Mouse (Mus musculus) cerebellum, adult 8-10 months (tissue): ENCODE data around the gene Dscaml1.

Experiments
- DNase-seq: peaks from one replicate; pipeline ENCODE4 v3.0.0; 2022

Dscaml1 gene

GRCm38 (mm10) chr9:45787547-45787946, 361.1 kb downstream of the Dscaml1 start:
- DNase-seq: no peak

- no peak for DNase-seq
These were observed 362.0 kb downstream of the Dscaml1 start for GRCm38 (mm10) chr9:45788405-45788804.

GRCm38 (mm10) chr9:45791456-45792142, 365.2 kb downstream of the Dscaml1 start:
- DNase-seq: no peak

GRCm38 (mm10) chr9:45792235-45792634, 365.8 kb downstream of the Dscaml1 start:
- DNase-seq: no peak

- no peak for DNase-seq
These were observed 367.3 kb downstream of the Dscaml1 start for GRCm38 (mm10) chr9:45793697-45794096.

GRCm38 (mm10) chr9:45795722-45796121, 369.3 kb downstream of the Dscaml1 start:
- DNase-seq: no peak

GRCm38 (mm10) chr9:45797271-45797670, 370.8 kb downstream of the Dscaml1 start:
- DNase-seq: no peak

GRCm38 (mm10) chr9:45798467-45799164, 372.2 kb downstream of the Dscaml1 start:
- no peak for DNase-seq

- DNase-seq: no peak
These were observed 373.0 kb downstream of the Dscaml1 start for GRCm38 (mm10) chr9:45799402-45799801.
